Mouse (Mus musculus): ENCODE measurements around the gene Ndufs8.

Gene Ndufs8

GRCm38 (mm10) chr19:3930262-3931057, 17.9 kb upstream of the Ndufs8 start:
- DNase-seq = no peak

- DNase-seq = peak; percentile 81
Measured at GRCm38 (mm10) chr19:3929211-3929941, 16.8 kb upstream of the Ndufs8 start, which contains the start of gene Aldh3b1. Aldh3b1 (minus strand) TSS chr19:3929808.

- no peak for DNase-seq
Measured at GRCm38 (mm10) chr19:3928779-3929178, 16.2 kb upstream of the Ndufs8 start.

GRCm38 (mm10) chr19:3927989-3928388, 15.4 kb upstream of the Ndufs8 start:
- DNase-seq = no peak

- DNase-seq = no peak
Measured at GRCm38 (mm10) chr19:3926685-3927084, 14.1 kb upstream of the Ndufs8 start.

GRCm38 (mm10) chr19:3926279-3926678, 13.7 kb upstream of the Ndufs8 start:
- no peak for DNase-seq

- DNase-seq = no peak
Measured at GRCm38 (mm10) chr19:3925859-3926258, 13.3 kb upstream of the Ndufs8 start.

GRCm38 (mm10) chr19:3924868-3925267, 12.3 kb upstream of the Ndufs8 start:
- no peak for DNase-seq

- no peak for DNase-seq
Measured at GRCm38 (mm10) chr19:3924190-3924589, 11.6 kb upstream of the Ndufs8 start.

- no peak for DNase-seq
Measured at GRCm38 (mm10) chr19:3923586-3923985, 11.0 kb upstream of the Ndufs8 start.

GRCm38 (mm10) chr19:3922661-3923371, 10.2 kb upstream of the Ndufs8 start:
- no peak for DNase-seq

- no peak for DNase-seq
Measured at GRCm38 (mm10) chr19:3919928-3920327, 7.4 kb upstream of the Ndufs8 start.

- DNase-seq = no peak
Measured at GRCm38 (mm10) chr19:3916727-3917126, 4.2 kb upstream of the Ndufs8 start.

GRCm38 (mm10) chr19:3914535-3914934, 2.0 kb upstream of the Ndufs8 start:
- peak; percentile 72 for DNase-seq

- no peak for DNase-seq
Measured at GRCm38 (mm10) chr19:3913692-3914091, 1.1 kb upstream of the Ndufs8 start.

GRCm38 (mm10) chr19:3910206-3910605, 2.4 kb downstream of the Ndufs8 start:
- no peak for DNase-seq

- DNase-seq = peak; percentile 60
Measured at GRCm38 (mm10) chr19:3907876-3908660, 4.5 kb downstream of the Ndufs8 start.

GRCm38 (mm10) chr19:3906795-3907786, 5.5 kb downstream of the Ndufs8 start, which contains the start of gene Tcirg1:
Tcirg1 (minus strand) TSS chr19:3907133.
- DNase-seq = peak; percentile 74

- no peak for DNase-seq
Measured at GRCm38 (mm10) chr19:3906326-3906725, 6.2 kb downstream of the Ndufs8 start.

- no peak for DNase-seq
Measured at GRCm38 (mm10) chr19:3905261-3905969, 7.2 kb downstream of the Ndufs8 start.

GRCm38 (mm10) chr19:3904363-3904675, 8.3 kb downstream of the Ndufs8 start:
- DNase-seq = no peak
